Mouse (Mus musculus) midbrain, embryonic 13.5 days (tissue): ENCODE measurements around the gene Clstn3. TPM values are rescaled to one million over a fixed set of nuclear protein-coding genes. Genes with fewer than 3 reads are reported as not detected.
A peak's percentile ranks its signal among the peaks of the same experiment; 100 is the strongest.
"Not testable (repeated sequence)": the region's sequence is repeated elsewhere in the genome, so short reads cannot be mapped to it uniquely, and the experiment has no call there.

Experiments
- ATAC-seq: fragments of 200-750 bp; cut with Nextera tagmentation; 2 replicates; pipeline ENCODE4 v1.8.0; 2017; ENCODE audit warnings: mild to moderate bottlenecking, moderate TSS enrichment, moderate library complexity
- H3K27ac ChIP-seq: fragments of 300-500 bp; sonication (generic); 2 replicates; pipeline ENCODE4 v1.5.1; 2015; ENCODE audit warnings: inconsistent platforms, mild to moderate bottlenecking, moderate library complexity
- H3K27me3 ChIP-seq: fragments of 300-500 bp; sonication (generic); 2 replicates; pipeline ENCODE4 v1.6.1; 2015; ENCODE audit warnings: mild to moderate bottlenecking, inconsistent platforms
- H3K36me3 ChIP-seq: fragments of 300-500 bp; sonication (generic); 2 replicates; pipeline ENCODE4 v1.6.1; 2015; ENCODE audit warnings: mild to moderate bottlenecking, inconsistent platforms
- H3K4me1 ChIP-seq: fragments of 300-500 bp; sonication (generic); replicated peaks from 2 replicates; pipeline ENCODE4 v1.6.1; 2015; ENCODE audit warnings: inconsistent platforms
- H3K4me2 ChIP-seq: fragments of 300-500 bp; sonication (generic); replicated peaks from 2 replicates; pipeline ENCODE4 v1.6.1; 2015; ENCODE audit warnings: moderate library complexity, mild to moderate bottlenecking, inconsistent platforms
- H3K4me3 ChIP-seq: fragments of 300-500 bp; sonication (generic); replicated peaks from 2 replicates; pipeline ENCODE4 v1.5.1; 2015; ENCODE audit warnings: mild to moderate bottlenecking, inconsistent platforms
- H3K9ac ChIP-seq: fragments of 300-500 bp; sonication (generic); replicated peaks from 2 replicates; pipeline ENCODE4 v1.6.1; 2015; ENCODE audit warnings: mild to moderate bottlenecking, inconsistent platforms
- H3K9me3 ChIP-seq: fragments of 300-500 bp; sonication (generic); 2 replicates; pipeline ENCODE4 v1.6.1; 2016; ENCODE audit warnings: mild to moderate bottlenecking, inconsistent platforms
- WGBS: fragments of 180-500 bp; shearing (Covaris S2); methylation state at CpG from one replicate; pipeline ENCODE4 v1.1.7; 2015; 5-methylcytosine and 5-hydroxymethylcytosine counted together
- polyA plus RNA-seq: library from polyadenylated mRNA; unstranded; fragments of >200 nt; fragmentation: Nextera tagmentation; extraction: Ambion mirVana; gene quantifications from 2 replicates; pipeline ENCODE4 v1.2.1, GENCODE M21; 2015

Clstn3 gene
- polyA plus RNA-seq, 1 experiment from 2014 or later: 72.8 TPM

DNA sequence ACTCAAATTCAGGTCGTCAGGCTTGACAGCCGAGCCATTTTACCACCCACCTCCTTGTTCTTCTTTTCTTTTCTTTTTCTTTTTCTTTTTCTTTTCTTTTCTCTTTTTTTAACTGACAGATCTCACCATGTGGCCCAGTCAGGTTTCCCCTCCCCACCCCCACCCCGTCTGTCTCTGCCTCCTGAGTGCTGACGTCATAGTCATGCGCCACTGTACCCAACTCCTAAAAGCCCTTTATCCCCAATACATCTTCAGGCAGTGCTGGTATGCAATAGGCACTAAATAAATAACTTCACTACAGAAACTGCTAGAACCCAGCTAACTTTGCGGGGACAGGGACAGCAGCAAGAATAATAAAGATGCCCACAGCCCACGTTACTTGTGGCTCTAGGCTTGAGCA lies 28.3 kb downstream of the Clstn3 start:
- Histone ChIP-seq H3K36me3 (peaks cover 68% of the 10 kb centered on the region), H3K27me3 (no peaks in the 10 kb centered on the region), H3K4me3 (no peak overlapping the region), H3K27ac (no peak overlapping the region), H3K4me2 (no peak overlapping the region), H3K4me1 (peaks cover 6% of the 10 kb centered on the region), H3K9ac (no peak overlapping the region), H3K9me3 (no peaks in the 10 kb centered on the region)
- WGBS: 78% methylated on average over 7 of the region's 7 CpGs
- ATAC-seq: no peak

DNA sequence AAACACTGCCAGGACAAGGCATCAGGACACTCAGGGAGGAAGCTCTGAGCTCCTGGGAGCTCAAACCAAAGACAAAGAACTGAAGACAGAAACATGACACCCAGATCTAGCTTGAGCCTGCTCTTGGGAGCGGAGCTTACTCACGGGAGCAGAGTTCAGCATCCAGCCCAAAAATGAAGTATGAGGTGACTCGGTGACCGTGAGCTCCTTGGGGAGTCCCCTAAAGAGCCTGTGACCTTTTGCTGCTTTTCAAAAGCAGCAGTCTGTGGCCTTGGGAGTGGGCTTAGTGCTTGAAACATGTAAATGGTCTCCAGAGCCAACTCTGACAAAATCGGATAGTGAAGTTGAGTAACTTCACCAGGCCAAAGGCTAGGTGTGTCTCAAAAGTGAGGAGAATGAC lies 29.4 kb downstream of the Clstn3 start:
- Histone ChIP-seq H3K27me3 (no peaks in the 10 kb centered on the region), H3K27ac (no peak overlapping the region), H3K9ac (no peak overlapping the region), H3K36me3 (peaks cover 66% of the 10 kb centered on the region), H3K4me1 (peaks cover 17% of the 10 kb centered on the region), H3K9me3 (no peaks in the 10 kb centered on the region), H3K4me3 (no peak overlapping the region), H3K4me2 (no peak overlapping the region)
- WGBS: 73% methylated on average over 5 of the region's 5 CpGs
- no peak for ATAC-seq

DNA sequence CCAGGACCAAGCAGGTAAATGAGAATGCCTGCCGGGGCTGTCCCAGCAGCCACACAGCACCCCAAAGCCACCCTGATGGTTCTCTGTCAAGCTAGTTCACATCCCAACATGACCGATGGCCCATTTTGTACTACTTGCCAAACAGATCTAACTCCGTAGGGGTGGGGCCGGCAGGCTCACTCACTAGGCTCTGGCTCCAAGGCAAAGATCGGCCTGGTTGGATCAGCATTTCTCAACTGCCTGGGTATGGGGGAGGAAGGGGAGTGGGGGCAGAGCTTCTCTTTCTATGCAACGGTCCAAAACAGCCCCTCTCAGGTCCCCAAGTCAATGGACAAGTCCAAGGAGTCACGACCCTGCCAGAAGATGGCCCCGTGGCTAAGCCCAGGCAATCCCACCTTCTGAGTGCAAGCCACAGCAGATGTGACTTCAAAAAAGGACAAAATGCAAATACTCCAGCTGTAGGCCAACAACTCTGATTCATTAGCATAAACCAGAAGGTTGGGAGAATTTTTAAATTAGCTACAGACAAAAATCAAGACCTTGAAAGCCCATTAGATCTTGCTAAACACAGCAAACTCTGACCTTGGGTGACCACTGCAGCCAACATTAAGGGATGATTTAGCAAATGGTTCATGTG lies 30.8 kb downstream of the Clstn3 start:
- peaks cover 22% of the 10 kb centered on the region for H3K4me1 ChIP-seq
- no peak overlapping the region for H3K4me3 ChIP-seq
- no peaks in the 10 kb centered on the region for H3K27me3 ChIP-seq
- 88% methylated on average over 8 of the region's 8 CpGs for WGBS
- no peak overlapping the region for H3K9ac ChIP-seq
- peaks cover 61% of the 10 kb centered on the region for H3K36me3 ChIP-seq
- no peak overlapping the region for H3K27ac ChIP-seq
- H3K9me3 ChIP-seq: no peaks in the 10 kb centered on the region
- no peak overlapping the region for H3K4me2 ChIP-seq
- no peak for ATAC-seq

DNA sequence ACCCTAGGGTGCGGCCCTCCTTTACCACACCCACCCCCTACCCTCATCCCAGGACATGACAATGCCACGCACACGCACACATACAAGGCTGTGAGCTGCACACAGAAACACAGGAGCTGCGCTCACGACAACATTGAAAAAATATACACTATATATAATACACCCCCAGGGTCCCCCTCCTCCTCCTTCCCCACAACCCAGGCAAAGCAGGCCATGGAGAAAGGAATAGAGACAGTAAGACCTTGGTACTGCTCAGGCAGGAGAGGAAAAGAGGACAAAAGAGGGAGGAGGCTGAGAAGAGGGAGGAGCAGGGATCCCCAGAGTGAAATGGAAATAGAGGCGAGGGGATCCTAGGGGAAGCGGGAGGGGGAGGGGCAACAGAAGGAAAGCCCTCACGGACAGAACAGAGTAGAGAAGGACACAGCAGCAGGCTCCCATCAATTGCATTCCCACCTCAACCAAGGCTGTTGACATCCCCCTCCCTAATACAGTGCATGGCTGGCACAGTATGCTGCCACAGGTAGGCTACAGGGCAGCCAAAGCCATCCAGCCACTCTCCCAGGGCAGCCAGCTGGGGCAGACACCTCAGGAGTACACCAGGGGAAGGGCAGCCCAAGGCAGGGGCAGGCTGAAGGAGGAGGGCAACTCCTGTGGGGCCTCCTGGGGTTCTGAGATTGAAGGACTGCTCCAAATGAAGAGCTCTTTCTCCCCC lies 33.7 kb downstream of the Clstn3 start:
- no peak overlapping the region for H3K27ac ChIP-seq
- peaks cover 37% of the 10 kb centered on the region for H3K36me3 ChIP-seq
- no peaks in the 10 kb centered on the region for H3K9me3 ChIP-seq
- H3K4me1 ChIP-seq: peaks cover 22% of the 10 kb centered on the region
- WGBS: 31% methylated on average over 8 of the region's 8 CpGs
- H3K27me3 ChIP-seq: no peaks in the 10 kb centered on the region
- H3K4me3 ChIP-seq: no peak overlapping the region
- ATAC-seq: peak; percentile 69
- H3K4me2 ChIP-seq: no peak overlapping the region
- H3K9ac ChIP-seq: no peak overlapping the region

DNA sequence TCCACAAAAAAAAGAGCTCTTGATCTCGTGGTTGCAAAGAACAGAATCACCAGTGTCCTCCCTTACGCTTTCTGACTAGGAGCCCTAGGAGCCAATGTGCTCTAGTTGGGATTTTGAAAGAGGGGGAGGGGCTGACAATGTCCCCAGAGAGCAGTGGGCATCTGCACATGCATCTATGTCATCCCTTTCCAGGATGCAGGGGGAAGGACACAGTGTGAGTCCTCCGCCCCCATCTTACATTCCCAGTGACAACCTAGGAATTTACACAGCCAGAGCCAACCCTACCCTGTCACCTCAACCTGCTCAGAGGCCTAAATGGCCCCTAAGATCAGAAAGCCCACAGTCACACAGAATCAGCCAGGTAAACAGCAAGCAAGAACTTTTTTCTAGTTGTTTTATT lies 34.2 kb downstream of the Clstn3 start:
- Histone ChIP-seq H3K9ac (no peak overlapping the region), H3K9me3 (no peaks in the 10 kb centered on the region), H3K4me3 (no peak overlapping the region), H3K4me2 (no peak overlapping the region), H3K4me1 (peaks cover 22% of the 10 kb centered on the region), H3K27me3 (no peaks in the 10 kb centered on the region), H3K36me3 (peaks cover 33% of the 10 kb centered on the region), H3K27ac (no peak overlapping the region)
- peak; percentile 31; the same call in 1 of the 2 replicates for ATAC-seq
- WGBS: 62% methylated on average over 3 of the region's 3 CpGs

DNA sequence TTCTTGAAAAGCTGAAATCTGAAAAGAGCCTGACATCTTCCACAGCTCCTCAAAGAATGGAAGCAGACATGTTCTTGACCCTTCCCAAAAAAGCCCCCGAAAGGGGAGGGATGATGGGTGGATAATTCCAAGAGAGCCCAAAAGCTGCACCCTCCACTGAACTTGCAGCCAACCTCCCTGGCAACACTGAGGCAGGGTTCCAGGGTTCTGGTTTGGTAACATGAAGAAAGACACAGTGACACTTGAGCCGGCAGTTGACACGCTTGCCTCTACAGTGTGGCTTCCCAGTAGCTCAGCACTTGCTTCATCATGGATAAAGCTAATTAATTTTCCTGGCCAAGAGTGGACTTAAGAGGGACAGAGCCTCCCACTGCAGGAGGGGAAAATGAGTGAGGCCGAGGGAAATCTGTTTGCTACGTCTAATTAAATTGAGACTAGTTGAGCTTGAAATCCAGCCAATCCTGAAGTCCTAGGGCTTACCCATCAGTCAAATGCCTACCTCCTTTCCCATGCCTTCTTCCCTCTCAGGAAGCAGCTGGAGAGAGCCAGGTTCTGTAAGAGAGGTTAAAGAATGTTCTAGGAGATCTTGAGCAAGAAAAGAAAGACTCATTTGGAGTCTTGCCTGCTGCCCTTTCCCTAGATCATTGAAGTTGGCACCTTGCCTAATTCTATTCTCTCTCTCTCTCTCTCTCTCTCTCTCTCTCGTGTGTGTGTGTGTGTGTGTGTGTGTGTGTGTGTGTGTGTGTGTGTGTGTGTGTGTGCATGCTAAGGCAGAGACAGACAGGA lies 36.6 kb downstream of the Clstn3 start:
- H3K36me3 ChIP-seq: peaks cover 14% of the 10 kb centered on the region; the same call in 1 of the 2 replicates
- H3K9ac ChIP-seq: no peak overlapping the region
- no peak overlapping the region for H3K4me3 ChIP-seq
- H3K4me1 ChIP-seq: peaks cover 22% of the 10 kb centered on the region
- no peak overlapping the region for H3K4me2 ChIP-seq
- H3K27ac ChIP-seq: no peak overlapping the region
- WGBS: 55% methylated on average over 6 of the region's 6 CpGs
- no peaks in the 10 kb centered on the region for H3K9me3 ChIP-seq
- no peak for ATAC-seq
- H3K27me3 ChIP-seq: no peaks in the 10 kb centered on the region

DNA sequence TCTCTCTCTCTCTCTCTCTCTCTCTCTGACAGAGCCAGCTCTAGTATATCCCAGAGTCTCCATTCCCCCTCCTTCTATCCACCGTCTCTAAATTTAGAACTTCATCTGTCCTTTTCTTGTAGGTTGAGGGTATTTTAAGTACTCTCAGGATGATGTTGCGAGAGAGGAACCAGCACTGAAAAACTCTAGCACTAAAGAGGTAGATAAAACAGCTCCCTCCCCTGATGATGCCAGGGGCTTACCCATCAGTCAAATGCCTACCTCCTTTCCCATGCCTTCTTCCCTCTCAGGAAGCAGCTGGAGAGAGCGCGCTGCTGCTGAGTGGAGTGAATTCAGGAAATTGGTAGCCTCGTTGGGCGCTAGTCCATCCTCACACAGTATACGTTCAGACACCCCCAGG lies 37.3 kb downstream of the Clstn3 start:
- Histone ChIP-seq H3K9me3 (no peaks in the 10 kb centered on the region), H3K4me1 (peaks cover 22% of the 10 kb centered on the region), H3K9ac (no peak overlapping the region), H3K4me3 (no peak overlapping the region), H3K27me3 (no peaks in the 10 kb centered on the region), H3K27ac (no peak overlapping the region), H3K4me2 (no peak overlapping the region), H3K36me3 (peaks cover 11% of the 10 kb centered on the region; the same call in 1 of the 2 replicates)
- ATAC-seq: no peak
- WGBS: 87% methylated on average over 7 of the region's 7 CpGs

DNA sequence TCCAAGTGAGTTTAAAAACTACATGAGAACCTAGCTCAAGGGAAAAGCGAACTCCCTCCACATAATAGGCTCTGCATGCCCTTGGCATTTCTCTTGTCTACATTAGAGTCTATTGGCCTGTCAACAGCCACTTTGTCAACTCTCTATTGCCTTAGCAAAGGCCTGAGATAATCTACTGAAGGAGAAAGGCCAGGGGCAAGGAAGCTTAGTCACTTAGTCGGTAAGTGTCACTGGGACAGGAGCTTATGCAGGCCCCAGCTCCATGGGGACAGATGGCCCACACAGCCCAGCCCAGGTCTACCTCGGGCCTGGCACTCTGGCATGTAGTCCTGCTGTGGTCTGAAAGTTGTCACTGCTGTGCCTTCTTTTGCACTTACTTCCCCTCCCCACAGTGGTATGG lies 38.0 kb downstream of the Clstn3 start:
- ATAC-seq: no peak
- no peaks in the 10 kb centered on the region for H3K27me3 ChIP-seq
- WGBS: 82% methylated on average over 3 of the region's 3 CpGs
- no peaks in the 10 kb centered on the region for H3K9me3 ChIP-seq
- no peak overlapping the region for H3K4me3 ChIP-seq
- peaks cover 19% of the 10 kb centered on the region for H3K4me1 ChIP-seq
- no peak overlapping the region for H3K27ac ChIP-seq
- peaks cover 7% of the 10 kb centered on the region; the same call in 1 of the 2 replicates for H3K36me3 ChIP-seq
- no peak overlapping the region for H3K4me2 ChIP-seq
- H3K9ac ChIP-seq: no peak overlapping the region

DNA sequence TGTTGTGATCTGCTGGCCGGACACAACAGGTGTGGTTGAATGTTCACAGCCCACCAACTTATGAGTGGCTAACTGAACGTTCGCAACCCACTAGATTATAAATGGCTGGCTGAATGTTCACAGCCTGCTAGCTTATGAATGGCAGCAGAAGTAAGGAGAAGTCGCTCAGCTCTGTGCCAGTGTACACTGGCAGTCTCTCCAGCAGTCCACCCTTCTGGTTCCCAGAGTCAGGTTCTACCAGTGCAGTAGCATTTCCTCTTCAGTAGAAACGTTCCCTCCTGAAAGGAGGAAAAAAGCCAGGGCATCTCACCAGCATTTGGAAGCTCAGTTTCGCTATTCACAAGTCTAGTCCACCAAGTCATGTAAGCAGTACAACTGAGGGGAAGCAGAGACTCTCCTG lies 39.1 kb downstream of the Clstn3 start:
- Histone ChIP-seq H3K4me3 (no peak overlapping the region), H3K9ac (no peak overlapping the region), H3K4me2 (no peak overlapping the region), H3K9me3 (no peaks in the 10 kb centered on the region), H3K27ac (no peak overlapping the region), H3K4me1 (peaks cover 9% of the 10 kb centered on the region), H3K36me3 (no peaks in the 10 kb centered on the region), H3K27me3 (no peaks in the 10 kb centered on the region)
- 79% methylated on average over 6 of the region's 6 CpGs for WGBS
- no peak for ATAC-seq

DNA sequence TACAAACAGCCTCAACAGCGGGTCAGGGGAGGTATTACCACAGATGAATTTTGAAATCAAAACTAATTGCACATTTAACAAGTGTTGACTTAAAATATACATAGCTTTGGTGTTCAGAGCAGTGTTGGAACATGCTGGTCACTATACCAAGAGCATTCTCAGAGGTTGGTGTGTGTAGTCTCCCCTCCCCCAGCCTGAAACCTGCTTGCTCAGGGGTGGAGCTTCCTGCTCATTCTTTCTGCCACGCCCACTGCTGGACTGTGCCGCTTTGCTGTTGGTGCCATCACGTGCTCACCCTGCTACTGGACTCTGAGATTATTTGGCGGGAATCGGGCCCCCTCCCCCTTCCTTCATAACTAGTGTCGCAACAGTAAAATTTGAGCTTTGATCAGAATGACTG lies 39.6 kb downstream of the Clstn3 start:
- H3K4me3 ChIP-seq, H3K27ac ChIP-seq, H3K9ac ChIP-seq, H3K9me3 ChIP-seq, H3K4me1 ChIP-seq, H3K4me2 ChIP-seq, H3K27me3 ChIP-seq, H3K36me3 ChIP-seq, ATAC-seq: not testable (repeated sequence)
- WGBS: 69% methylated on average over 7 of the region's 7 CpGs

DNA sequence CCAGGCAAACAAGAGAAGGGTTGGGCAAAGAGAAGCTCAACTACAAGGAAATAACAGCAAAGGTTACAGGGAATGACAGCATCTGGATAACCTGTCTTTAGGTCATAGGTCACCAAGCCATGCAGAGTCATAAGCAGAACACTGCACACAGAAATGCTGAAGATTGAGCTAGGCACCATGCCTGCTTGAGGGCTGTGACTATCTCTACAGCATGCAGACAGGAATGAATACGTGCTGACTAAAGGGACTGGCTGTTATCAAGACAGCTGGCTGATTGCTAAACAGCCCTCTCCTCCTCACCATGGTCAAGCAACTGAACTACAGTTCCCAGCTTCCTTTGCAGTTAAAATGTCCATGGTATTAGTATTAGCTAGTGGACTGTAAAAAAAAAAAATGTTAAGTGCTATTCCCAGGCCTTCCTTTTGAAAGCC lies 40.5 kb downstream of the Clstn3 start:
- WGBS: 68% methylated on average over 1 of the region's 1 CpGs
- Histone ChIP-seq H3K4me2 (no peak overlapping the region), H3K36me3 (no peaks in the 10 kb centered on the region), H3K9me3 (no peaks in the 10 kb centered on the region), H3K27me3 (no peaks in the 10 kb centered on the region), H3K4me1 (no peaks in the 10 kb centered on the region), H3K4me3 (no peak overlapping the region), H3K9ac (no peak overlapping the region), H3K27ac (no peak overlapping the region)
- ATAC-seq: no peak

DNA sequence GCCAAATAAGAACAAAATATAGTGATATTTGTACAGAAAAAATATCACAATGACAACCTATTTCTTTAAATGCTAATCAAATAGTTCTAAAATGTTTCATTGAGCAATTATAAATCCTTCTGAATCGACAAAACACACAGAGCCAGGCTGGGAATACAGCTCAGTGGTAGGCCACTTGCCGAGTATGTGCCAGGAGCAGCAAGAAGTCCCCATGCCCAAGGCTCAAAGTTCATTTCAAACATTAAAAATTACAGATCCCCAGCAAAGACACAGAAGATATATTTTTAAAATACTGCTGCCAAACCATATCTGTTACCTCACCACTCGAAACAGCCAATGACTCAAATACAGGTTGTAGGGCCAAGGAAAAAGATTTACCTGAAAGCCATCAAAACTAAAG lies 45.9 kb downstream of the Clstn3 start:
- H3K27ac ChIP-seq: no peak overlapping the region
- H3K4me2 ChIP-seq: no peak overlapping the region
- no peaks in the 10 kb centered on the region for H3K27me3 ChIP-seq
- no peaks in the 10 kb centered on the region for H3K36me3 ChIP-seq
- ATAC-seq: no peak
- no peak overlapping the region for H3K4me3 ChIP-seq
- no peak overlapping the region for H3K9ac ChIP-seq
- H3K9me3 ChIP-seq: no peaks in the 10 kb centered on the region
- 92% methylated on average over 3 of the region's 3 CpGs for WGBS
- H3K4me1 ChIP-seq: peaks cover 15% of the 10 kb centered on the region
